Mouse (Mus musculus) neural tube, embryonic 15.5 days (tissue): ENCODE measurements around the gene Zfp777. TPM values are rescaled to one million over a fixed set of nuclear protein-coding genes. Genes with fewer than 3 reads are reported as not detected.

ENCODE experiments used
- microRNA-seq: library from miRNA; unstranded; fragments of <30 nt; microRNA quantifications from one replicate; pipeline ENCODE4, GENCODE M21; 2017
- polyA plus RNA-seq: library from polyadenylated mRNA; unstranded; fragments of >200 nt; fragmentation: Nextera tagmentation; extraction: Ambion mirVana; gene quantifications from 2 replicates; pipeline ENCODE4 v1.2.1, GENCODE M21; 2015

The Zfp777 gene
- polyA plus RNA-seq, 1 experiment from 2014 or later: 14.8 TPM

Small RNA genes lying within 50 kb of the gene (microRNA-seq; reads per million reads assigned to microRNA genes)
- gene Gm24563: not detected

Other genes starting within 250 kb of the Zfp777 start
- gene Pdia4, start 235.5 kb downstream of the Zfp777 start, polyA plus RNA-seq: 147 and 177 TPM in 2 replicates
- 14.4 and 16.4 TPM in 2 replicates for gene Zfp786, start 218.0 kb downstream of the Zfp777 start, polyA plus RNA-seq
- 17.3 and 17.4 TPM in 2 replicates for gene Zfp398, start 213.2 kb downstream of the Zfp777 start, polyA plus RNA-seq
- gene Zfp282, start 171.7 kb downstream of the Zfp777 start, polyA plus RNA-seq: 21.3 and 23.3 TPM in 2 replicates
- gene Zfp212, start 128.4 kb downstream of the Zfp777 start, polyA plus RNA-seq: 15.5 and 16.1 TPM in 2 replicates
- 23.2 and 24.6 TPM in 2 replicates for gene Zfp956, start 95.5 kb downstream of the Zfp777 start, polyA plus RNA-seq
- 19.4 and 21.9 TPM in 2 replicates for gene Zfp746, start 37.7 kb upstream of the Zfp777 start, polyA plus RNA-seq